Mouse (Mus musculus) testis, adult 2 months (tissue): Measurements from ENCODE around the gene Cdc42ep1. TPM values are rescaled to one million over a fixed set of nuclear protein-coding genes. Genes with fewer than 3 reads are reported as not detected.

Experiments used
- H3K27ac ChIP-seq: fragments of 200-500 bp; 2 replicates; pipeline ENCODE4 v1.5.1; 2012; ENCODE audit warnings: low read depth, low read length; ENCODE audit not compliant: control insufficient read depth, insufficient read depth
- H3K27me3 ChIP-seq: fragments of 200-500 bp; 2 replicates; pipeline ENCODE4 v1.6.1; 2012; ENCODE audit warnings: mild to moderate bottlenecking, low read length, moderate library complexity; ENCODE audit not compliant: control insufficient read depth, insufficient read depth
- H3K36me3 ChIP-seq: fragments of 200-500 bp; 2 replicates; pipeline ENCODE4 v1.6.1; 2012; ENCODE audit warnings: mild to moderate bottlenecking, low read length; ENCODE audit not compliant: control insufficient read depth, insufficient read depth
- H3K4me1 ChIP-seq: fragments of 200-500 bp; 2 replicates; pipeline ENCODE4 v1.6.1; 2012; ENCODE audit warnings: low read length; ENCODE audit not compliant: control insufficient read depth, insufficient read depth
- H3K4me3 ChIP-seq: fragments of 200-500 bp; 2 replicates; pipeline ENCODE4 v1.5.1; 2012; ENCODE audit warnings: low read depth, mild to moderate bottlenecking, low read length, moderate library complexity, mixed read lengths; ENCODE audit not compliant: control insufficient read depth
- CTCF ChIP-seq: fragments of 200-500 bp; IDR thresholded peaks from 2 replicates; pipeline ENCODE4 v1.5.1; 2012; ENCODE audit warnings: low read depth, mild to moderate bottlenecking, inconsistent platforms, low read length, moderate library complexity; ENCODE audit not compliant: control insufficient read depth, insufficient read depth, insufficient replicate concordance
- POLR2A ChIP-seq: fragments of 200-500 bp; IDR thresholded peaks from 2 replicates; pipeline ENCODE4 v1.6.1; 2012; ENCODE audit warnings: low read depth, mild to moderate bottlenecking, inconsistent platforms, low read length, moderate library complexity; ENCODE audit not compliant: control insufficient read depth
- polyA plus RNA-seq: library from polyadenylated mRNA; depleted of rRNA; stranded (reverse); fragments of >200 nt; gene quantifications from 2 replicates; pipeline ENCODE4 v1.2.3, GENCODE M21; 2012

Cdc42ep1 gene
- polyA plus RNA-seq, 1 experiment: 2.9 TPM

GRCm38 (mm10) chr15:78836086-78836621 lies 6.3 kb upstream of the Cdc42ep1 start:
- Histone ChIP-seq H3K36me3 (no peaks in the 10 kb centered on the region), H3K27me3 (no peaks in the 10 kb centered on the region), H3K27ac (no peak overlapping the region; the same call in 1 of the 2 replicates), H3K4me3 (no peak overlapping the region), H3K4me1 (peaks cover 2% of the 10 kb centered on the region)
- TF ChIP-seq CTCF (no peak), POLR2A (no peak)

GRCm38 (mm10) chr15:78839744-78840143 lies 2.7 kb upstream of the Cdc42ep1 start:
- no peak for TF ChIP-seq CTCF
- no peak for TF ChIP-seq POLR2A
- Histone ChIP-seq H3K36me3 (no peaks in the 10 kb centered on the region), H3K4me3 (no peak overlapping the region), H3K27me3 (no peaks in the 10 kb centered on the region; the same call in 1 of the 2 replicates), H3K4me1 (peaks cover 10% of the 10 kb centered on the region), H3K27ac (no peak overlapping the region)

GRCm38 (mm10) chr15:78840241-78840640 lies 2.2 kb upstream of the Cdc42ep1 start:
- no peak overlapping the region for H3K4me3 ChIP-seq
- H3K36me3 ChIP-seq: no peaks in the 10 kb centered on the region
- H3K27me3 ChIP-seq: no peaks in the 10 kb centered on the region; the same call in 1 of the 2 replicates
- no peak for TF ChIP-seq CTCF
- no peak for TF ChIP-seq POLR2A
- H3K27ac ChIP-seq: no peak overlapping the region
- H3K4me1 ChIP-seq: peaks cover 10% of the 10 kb centered on the region

- H3K4me3 ChIP-seq: no peak overlapping the region
- peaks cover 11% of the 10 kb centered on the region for H3K4me1 ChIP-seq
- H3K36me3 ChIP-seq: no peaks in the 10 kb centered on the region
- H3K27ac ChIP-seq: no peak overlapping the region
- TF ChIP-seq CTCF: no peak
- H3K27me3 ChIP-seq: no peaks in the 10 kb centered on the region; the same call in 1 of the 2 replicates
Measured at GRCm38 (mm10) chr15:78840751-78841150, 1.7 kb upstream of the Cdc42ep1 start.

- no peaks in the 10 kb centered on the region; the same call in 1 of the 2 replicates for H3K27me3 ChIP-seq
- H3K36me3 ChIP-seq: no peaks in the 10 kb centered on the region
- H3K27ac ChIP-seq: no peak overlapping the region
- no peak for TF ChIP-seq CTCF
- TF ChIP-seq POLR2A: no peak
- H3K4me1 ChIP-seq: peaks cover 11% of the 10 kb centered on the region
- no peak overlapping the region for H3K4me3 ChIP-seq
Measured at GRCm38 (mm10) chr15:78841161-78841790, 1.1 kb upstream of the Cdc42ep1 start.

- TF ChIP-seq CTCF (no peak), POLR2A (no peak)
- peaks cover 11% of the 10 kb centered on the region for H3K4me1 ChIP-seq
- H3K36me3 ChIP-seq: no peaks in the 10 kb centered on the region
- H3K27ac ChIP-seq: no peak overlapping the region
- H3K4me3 ChIP-seq: peak overlapping the region; percentile 59
- no peaks in the 10 kb centered on the region; the same call in 1 of the 2 replicates for H3K27me3 ChIP-seq
Measured at GRCm38 (mm10) chr15:78843581-78844469, 1.4 kb downstream of the Cdc42ep1 start.

GRCm38 (mm10) chr15:78844791-78845190 lies 2.4 kb downstream of the Cdc42ep1 start:
- Histone ChIP-seq H3K36me3 (no peaks in the 10 kb centered on the region), H3K27me3 (no peaks in the 10 kb centered on the region; the same call in 1 of the 2 replicates), H3K4me1 (peaks cover 11% of the 10 kb centered on the region), H3K27ac (no peak overlapping the region), H3K4me3 (no peak overlapping the region)
- TF ChIP-seq POLR2A (no peak), CTCF (no peak)
